Mouse (Mus musculus): ENCODE measurements at regions not wholly inside any gene's neighbourhood (a gene's known extent, or its start where the extent isn't known, plus 50 kb on each side); places are given as distances from the start of the nearest gene placed in this dataset.

- Histone ChIP-seq H3K27ac (replicated peaks; ENCODE audit: low read depth, low read length) (no peak overlapping the region), H3K4me1 (ENCODE audit: control insufficient read depth, insufficient read depth, low read length) (no peaks in the 10 kb centered on the region), H3K4me3 (ENCODE audit: low read depth, low read length) (no peak overlapping the region), H3K4me2 (ENCODE audit: low read depth, low read length) (no peak overlapping the region), H3K9ac (replicated peaks; ENCODE audit: low read length) (no peak overlapping the region), H3K36me3 (replicated peaks; ENCODE audit: control insufficient read depth, insufficient read depth, low read depth, low read length) (no peaks in the 10 kb centered on the region), H3K27me3 (ENCODE audit: control insufficient read depth, insufficient read depth, low read length) (no peaks in the 10 kb centered on the region), H3K9me3 (replicated peaks; ENCODE audit: control insufficient read depth, low read length) (no peaks in the 10 kb centered on the region)
- DNase-seq (ENCODE audit: low spot score) = no peak
- 79% methylated on average over 2 of the region's 2 CpGs for WGBS
- no peak for ATAC-seq (replicated peaks; ENCODE audit: insufficient number of reproducible peaks, low FRiP score, low TSS enrichment, low read depth)
These were observed 67.0 kb upstream of the Phyhipl start for GRCm38 (mm10) chr10:70722783-70723182.

- ATAC-seq (replicated peaks; ENCODE audit: insufficient number of reproducible peaks, low FRiP score, low TSS enrichment, low read depth) = no peak
These were observed 66.6 kb upstream of the Phyhipl start for GRCm38 (mm10) chr10:70722381-70722780.

GRCm38 (mm10) chr10:70717464-70717863, 61.7 kb upstream of the Phyhipl start:
- no peaks in the 10 kb centered on the region for H3K36me3 ChIP-seq (replicated peaks; ENCODE audit: control insufficient read depth, insufficient read depth, low read depth, low read length)
- no peak for ATAC-seq (replicated peaks; ENCODE audit: insufficient number of reproducible peaks, low FRiP score, low TSS enrichment, low read depth)
- H3K27me3 ChIP-seq (ENCODE audit: control insufficient read depth, insufficient read depth, low read length) = no peaks in the 10 kb centered on the region
- no peak overlapping the region for H3K9ac ChIP-seq (replicated peaks; ENCODE audit: low read length)
- no peaks in the 10 kb centered on the region for H3K9me3 ChIP-seq (replicated peaks; ENCODE audit: control insufficient read depth, low read length)
- H3K4me1 ChIP-seq (ENCODE audit: control insufficient read depth, insufficient read depth, low read length) = no peaks in the 10 kb centered on the region; the same call in 1 of the 2 replicates
- 18% methylated on average over 2 of the region's 8 CpGs for WGBS
- no peak overlapping the region for H3K27ac ChIP-seq (replicated peaks; ENCODE audit: low read depth, low read length)
- H3K4me2 ChIP-seq (ENCODE audit: low read depth, low read length) = no peak overlapping the region
- no peak overlapping the region for H3K4me3 ChIP-seq (ENCODE audit: low read depth, low read length)
- no peak for DNase-seq (ENCODE audit: low spot score)

More at GRCm38 (mm10) chr10:70722381-70722780, 66.6 kb upstream of the Phyhipl start:
- Histone ChIP-seq H3K36me3 (replicated peaks; ENCODE audit: control insufficient read depth, insufficient read depth, low read depth, low read length) (no peaks in the 10 kb centered on the region), H3K4me1 (ENCODE audit: control insufficient read depth, insufficient read depth, low read length) (no peaks in the 10 kb centered on the region), H3K9ac (replicated peaks; ENCODE audit: low read length) (no peak overlapping the region), H3K27ac (replicated peaks; ENCODE audit: low read depth, low read length) (no peak overlapping the region), H3K4me2 (ENCODE audit: low read depth, low read length) (no peak overlapping the region), H3K27me3 (ENCODE audit: control insufficient read depth, insufficient read depth, low read length) (no peaks in the 10 kb centered on the region), H3K4me3 (ENCODE audit: low read depth, low read length) (no peak overlapping the region), H3K9me3 (replicated peaks; ENCODE audit: control insufficient read depth, low read length) (no peaks in the 10 kb centered on the region)
- no peak for DNase-seq (ENCODE audit: low spot score)
- WGBS = 80% methylated on average over 5 of the region's 5 CpGs

GRCm38 (mm10) chr10:70717025-70717424, 61.3 kb upstream of the Phyhipl start:
- no peaks in the 10 kb centered on the region for H3K36me3 ChIP-seq (replicated peaks; ENCODE audit: control insufficient read depth, insufficient read depth, low read depth, low read length)
- DNase-seq (ENCODE audit: low spot score) (peak; percentile 7), ATAC-seq (replicated peaks; ENCODE audit: insufficient number of reproducible peaks, low FRiP score, low TSS enrichment, low read depth) (no peak)
- no peak overlapping the region for H3K9ac ChIP-seq (replicated peaks; ENCODE audit: low read length)
- no peaks in the 10 kb centered on the region for H3K27me3 ChIP-seq (ENCODE audit: control insufficient read depth, insufficient read depth, low read length)
- H3K9me3 ChIP-seq (replicated peaks; ENCODE audit: control insufficient read depth, low read length) = no peaks in the 10 kb centered on the region
- H3K27ac ChIP-seq (replicated peaks; ENCODE audit: low read depth, low read length) = no peak overlapping the region
- no peaks in the 10 kb centered on the region; the same call in 1 of the 2 replicates for H3K4me1 ChIP-seq (ENCODE audit: control insufficient read depth, insufficient read depth, low read length)
- H3K4me2 ChIP-seq (ENCODE audit: low read depth, low read length) = no peak overlapping the region
- H3K4me3 ChIP-seq (ENCODE audit: low read depth, low read length) = no peak overlapping the region
- WGBS = 9% methylated on average over 6 of the region's 6 CpGs

GRCm38 (mm10) chr10:70713306-70713705, 57.5 kb upstream of the Phyhipl start:
- WGBS = 85% methylated on average over 7 of the region's 7 CpGs
- H3K4me2 ChIP-seq (ENCODE audit: low read depth, low read length) = no peak overlapping the region
- no peak overlapping the region for H3K9ac ChIP-seq (replicated peaks; ENCODE audit: low read length)
- no peaks in the 10 kb centered on the region for H3K27me3 ChIP-seq (ENCODE audit: control insufficient read depth, insufficient read depth, low read length)
- H3K4me3 ChIP-seq (ENCODE audit: low read depth, low read length) = no peak overlapping the region
- no peak for DNase-seq (ENCODE audit: low spot score)
- no peak for ATAC-seq (replicated peaks; ENCODE audit: insufficient number of reproducible peaks, low FRiP score, low TSS enrichment, low read depth)
- no peak overlapping the region for H3K27ac ChIP-seq (replicated peaks; ENCODE audit: low read depth, low read length)
- H3K36me3 ChIP-seq (replicated peaks; ENCODE audit: control insufficient read depth, insufficient read depth, low read depth, low read length) = no peaks in the 10 kb centered on the region
- H3K4me1 ChIP-seq (ENCODE audit: control insufficient read depth, insufficient read depth, low read length) = no peaks in the 10 kb centered on the region; the same call in 1 of the 2 replicates
- no peaks in the 10 kb centered on the region for H3K9me3 ChIP-seq (replicated peaks; ENCODE audit: control insufficient read depth, low read length)

GRCm38 (mm10) chr10:70708806-70709205, 53.0 kb upstream of the Phyhipl start:
- H3K4me3 ChIP-seq (ENCODE audit: low read depth, low read length) = no peak overlapping the region
- DNase-seq (ENCODE audit: low spot score) = no peak
- no peak overlapping the region for H3K4me2 ChIP-seq (ENCODE audit: low read depth, low read length)
- H3K27me3 ChIP-seq (ENCODE audit: control insufficient read depth, insufficient read depth, low read length) = no peaks in the 10 kb centered on the region
- H3K9me3 ChIP-seq (replicated peaks; ENCODE audit: control insufficient read depth, low read length) = no peaks in the 10 kb centered on the region
- no peak overlapping the region for H3K9ac ChIP-seq (replicated peaks; ENCODE audit: low read length)
- no peaks in the 10 kb centered on the region for H3K36me3 ChIP-seq (replicated peaks; ENCODE audit: control insufficient read depth, insufficient read depth, low read depth, low read length)
- no peak overlapping the region for H3K27ac ChIP-seq (replicated peaks; ENCODE audit: low read depth, low read length)
- ATAC-seq (replicated peaks; ENCODE audit: insufficient number of reproducible peaks, low FRiP score, low TSS enrichment, low read depth) = no peak
- 51% methylated on average over 3 of the region's 3 CpGs for WGBS
- H3K4me1 ChIP-seq (ENCODE audit: control insufficient read depth, insufficient read depth, low read length) = no peaks in the 10 kb centered on the region

Data from embryonic facial prominence, embryonic 11.5 days (tissue).